17 mouse cellular contexts compared by ENCODE assay signal in genomic region chr7:82264119-82264518, GRCm38 (mm10).
DNase-seq lines count a peak whose midpoint lies in the region; ATAC-seq and TF ChIP-seq lines count a peak whose summit lies in the region.
"Had no signal": no experiment of that assay in that cellular context is flagged by ENCODE, and none has a peak within 500 bp of the region (broad histone marks: within the 10 kb centered on the region; RNA-seq: fewer than 3 reads in every experiment).

No protein-coding gene starts in this region.

- H3K9me3 ChIP-seq in kidney, postnatal 0 days (replicated peaks; ENCODE audit: low read length), result no peaks in the 10 kb centered on the region
- H3K9me3 ChIP-seq in lung, embryonic 16.5 days (ENCODE audit: control insufficient read depth, low read length), result no peaks in the 10 kb centered on the region
- no peaks in the 10 kb centered on the region for H3K9me3 ChIP-seq in heart, embryonic 10.5 days
- no peaks in the 10 kb centered on the region for H3K9me3 ChIP-seq in forebrain, postnatal 0 days (ENCODE audit: low read length)
- H3K9me3 ChIP-seq: forebrain, embryonic 12.5 days; hindbrain, embryonic 10.5 days; megakaryocyte, embryonic 14.5 days had no signal

- peak overlapping the region; percentile 1; the same call in 1 of the 2 replicates for H3K27ac ChIP-seq in kidney, postnatal 0 days
- H3K27ac ChIP-seq in lung, embryonic 16.5 days (ENCODE audit: low read length), result no peak overlapping the region
- no peak overlapping the region for H3K27ac ChIP-seq in heart, embryonic 10.5 days
- no peak overlapping the region for H3K27ac ChIP-seq in forebrain, postnatal 0 days (ENCODE audit: low read depth, low read length)
- H3K27ac ChIP-seq: forebrain, embryonic 12.5 days; gastrocnemius, adult 2 months; hindbrain, embryonic 10.5 days had no signal

- H3K4me1 ChIP-seq in kidney, postnatal 0 days (replicated peaks; ENCODE audit: insufficient read depth, low read length), result no peaks in the 10 kb centered on the region
- no peaks in the 10 kb centered on the region for H3K4me1 ChIP-seq in lung, embryonic 16.5 days (replicated peaks; ENCODE audit: control insufficient read depth, insufficient read depth, low read length)
- no peaks in the 10 kb centered on the region for H3K4me1 ChIP-seq in heart, embryonic 10.5 days
- H3K4me1 ChIP-seq in forebrain, postnatal 0 days (ENCODE audit: insufficient read depth), result no peaks in the 10 kb centered on the region
- H3K4me1 ChIP-seq: forebrain, embryonic 12.5 days; hindbrain, embryonic 10.5 days; megakaryocyte, embryonic 14.5 days had no signal

- ATAC-seq in kidney, postnatal 0 days (replicated peaks; ENCODE audit: low FRiP score, low read depth), result peak; percentile 40; the same call in 1 of the 2 replicates
- peak; percentile 76 for ATAC-seq in lung, embryonic 16.5 days (ENCODE audit: low read depth)
- no peak for ATAC-seq in forebrain, postnatal 0 days
- ATAC-seq: intestine, postnatal 0 days had no signal

- no peak overlapping the region for H3K9ac ChIP-seq in kidney, postnatal 0 days (ENCODE audit: low read depth, low read length)
- H3K9ac ChIP-seq in lung, embryonic 16.5 days (ENCODE audit: low read length), result no peak overlapping the region
- no peak overlapping the region for H3K9ac ChIP-seq in forebrain, postnatal 0 days
- H3K9ac ChIP-seq: forebrain, embryonic 12.5 days had no signal

- WGBS in kidney, postnatal 0 days, result 44% methylated on average over 2 of the region's 2 CpGs
- WGBS in lung, embryonic 16.5 days, result 61% methylated on average over 2 of the region's 2 CpGs
- WGBS in heart, embryonic 10.5 days, result 49% methylated on average over 2 of the region's 2 CpGs
- WGBS in forebrain, postnatal 0 days, result 77% methylated on average over 2 of the region's 2 CpGs

- no peaks in the 10 kb centered on the region for H3K27me3 ChIP-seq in kidney, postnatal 0 days (ENCODE audit: insufficient read depth, low read length)
- no peaks in the 10 kb centered on the region for H3K27me3 ChIP-seq in lung, embryonic 16.5 days (ENCODE audit: control insufficient read depth, insufficient read depth, low read depth, low read length)
- no peaks in the 10 kb centered on the region for H3K27me3 ChIP-seq in heart, embryonic 10.5 days (ENCODE audit: insufficient read depth, poor library complexity, severe bottlenecking)
- no peaks in the 10 kb centered on the region for H3K27me3 ChIP-seq in forebrain, postnatal 0 days (ENCODE audit: insufficient read depth, low read length)
- H3K27me3 ChIP-seq: forebrain, embryonic 12.5 days; megakaryocyte, embryonic 14.5 days had no signal

- H3K4me2 ChIP-seq in kidney, postnatal 0 days (ENCODE audit: low read length), result no peak overlapping the region
- no peak overlapping the region for H3K4me2 ChIP-seq in lung, embryonic 16.5 days (ENCODE audit: low read depth, low read length)
- no peak overlapping the region for H3K4me2 ChIP-seq in forebrain, postnatal 0 days (ENCODE audit: low read depth)
- H3K4me2 ChIP-seq: forebrain, embryonic 12.5 days; heart, embryonic 11.5 days; liver, embryonic 11.5 days had no signal

- H3K36me3 ChIP-seq in kidney, postnatal 0 days (ENCODE audit: insufficient read depth, low read length), result no peaks in the 10 kb centered on the region
- H3K36me3 ChIP-seq in lung, embryonic 16.5 days (ENCODE audit: control insufficient read depth, insufficient read depth, low read length), result no peaks in the 10 kb centered on the region
- H3K36me3 ChIP-seq in heart, embryonic 10.5 days, result no peaks in the 10 kb centered on the region
- no peaks in the 10 kb centered on the region for H3K36me3 ChIP-seq in forebrain, postnatal 0 days (ENCODE audit: insufficient read depth)
- H3K36me3 ChIP-seq: forebrain, embryonic 12.5 days; hindbrain, embryonic 10.5 days had no signal

- peak; percentile 20 for DNase-seq in ovary, postnatal 36 days (ENCODE audit: low spot score)
- DNase-seq in ovary, postnatal 10 days (ENCODE audit: low spot score), result no peak
- DNase-seq in kidney, postnatal 0 days (ENCODE audit: low spot score), result peak; percentile 22
- DNase-seq in heart, embryonic 10.5 days (ENCODE audit: low spot score), result no peak
- no peak for DNase-seq in forebrain, postnatal 0 days
- no peak for DNase-seq in left cerebral cortex, adult 8-10 months (ENCODE audit: low spot score in 2 of 2)
- DNase-seq in layer of hippocampus, adult 8-10 months (ENCODE audit: low spot score in 2 of 2), result no peak
- DNase-seq: B cell, adult 2 months; cerebellum, adult 9-11 months; gastrocnemius, adult 2 months had no signal

- no peak for TF ChIP-seq CTCF in kidney, postnatal 0 days (IDR thresholded peaks at IDR 0.05; ENCODE audit: low read depth)
- TF ChIP-seq CTCF in forebrain, postnatal 0 days (IDR thresholded peaks at IDR 0.05; ENCODE audit: low read depth), result no peak

- H3K4me3 ChIP-seq in kidney, postnatal 0 days (replicated peaks; ENCODE audit: low read depth, low read length), result no peak overlapping the region
- H3K4me3 ChIP-seq in lung, embryonic 16.5 days (ENCODE audit: low read length), result no peak overlapping the region
- H3K4me3 ChIP-seq in heart, embryonic 10.5 days, result no peak overlapping the region
- H3K4me3 ChIP-seq in forebrain, postnatal 0 days (ENCODE audit: low read depth, low read length), result no peak overlapping the region
- H3K4me3 ChIP-seq: forebrain, embryonic 12.5 days; gastrocnemius, adult 2 months; hindbrain, embryonic 10.5 days; megakaryocyte, embryonic 14.5 days had no signal

Comparison
In these comparisons a context has a peak if more than half of its experiments do, and no peak if none do; other contexts are left out.
1. DNase-seq: peak in ovary, postnatal 36 days (single experiment) and kidney, postnatal 0 days (single experiment); none in ovary, postnatal 10 days (single experiment), heart, embryonic 10.5 days (single experiment), forebrain, postnatal 0 days (single experiment), left cerebral cortex, adult 8-10 months (0 of 2) and layer of hippocampus, adult 8-10 months (0 of 2).